Mouse (Mus musculus) splenic B cell, adult 2 months (primary cell): Measurements from ENCODE around the gene Pmpca.

Source experiments
- DNase-seq: peaks from one replicate; pipeline ENCODE4 v3.0.0-alpha.2; 2011; ENCODE audit warnings: low read depth, low spot score
- H3K27me3 ChIP-seq: 2 replicates; pipeline ENCODE4 v1.6.1; 2012; ENCODE audit warnings: mild to moderate bottlenecking, low read length, moderate library complexity, mixed read lengths; ENCODE audit not compliant: control insufficient read depth, poor library complexity, insufficient read depth, severe bottlenecking
- H3K36me3 ChIP-seq: 2 replicates; pipeline ENCODE4 v1.6.1; 2012; ENCODE audit warnings: mild to moderate bottlenecking, low read length, moderate library complexity, mixed read lengths; ENCODE audit not compliant: control insufficient read depth, poor library complexity, insufficient read depth, severe bottlenecking

Gene Pmpca

DNA sequence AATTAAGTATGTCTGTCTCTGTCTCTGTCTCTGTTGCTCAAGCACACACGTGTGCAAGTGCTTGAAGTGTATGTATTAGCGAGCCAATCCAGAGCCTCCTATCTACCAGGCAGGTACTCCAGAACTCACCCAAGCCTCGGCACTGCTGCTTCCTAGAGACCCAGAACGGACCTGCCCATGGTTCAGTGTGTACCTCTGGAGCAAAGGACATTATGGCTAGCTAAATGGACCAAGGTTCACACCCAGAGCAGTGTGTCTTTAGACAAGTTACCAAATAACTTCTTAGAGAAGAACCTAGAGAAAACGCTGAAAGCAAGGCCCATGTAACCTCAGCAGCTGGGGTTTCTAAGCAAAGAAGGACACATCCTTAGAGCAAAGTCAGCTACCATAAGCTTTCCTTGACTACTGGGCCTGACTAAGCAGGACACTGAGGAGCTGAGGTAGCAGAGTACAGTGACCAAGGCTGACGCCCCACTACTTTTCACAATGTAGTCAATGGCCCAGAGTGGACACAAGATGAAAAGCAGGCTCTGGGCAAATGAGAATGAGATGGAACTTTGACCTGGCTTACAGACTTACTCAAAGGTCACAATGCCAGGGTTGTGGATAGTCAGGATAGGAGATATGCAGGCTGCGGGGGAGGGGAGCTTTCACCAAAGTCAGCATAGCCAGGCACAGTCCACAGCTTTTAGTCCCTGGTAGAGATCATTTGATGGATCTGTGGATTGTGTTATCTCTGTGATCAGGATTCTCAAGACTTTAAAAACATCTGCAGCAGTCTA, 45.8 kb downstream of the Pmpca start:
- Histone ChIP-seq H3K27me3 (no peaks in the 10 kb centered on the region), H3K36me3 (peaks cover 8% of the 10 kb centered on the region)
- no peak for DNase-seq

DNA sequence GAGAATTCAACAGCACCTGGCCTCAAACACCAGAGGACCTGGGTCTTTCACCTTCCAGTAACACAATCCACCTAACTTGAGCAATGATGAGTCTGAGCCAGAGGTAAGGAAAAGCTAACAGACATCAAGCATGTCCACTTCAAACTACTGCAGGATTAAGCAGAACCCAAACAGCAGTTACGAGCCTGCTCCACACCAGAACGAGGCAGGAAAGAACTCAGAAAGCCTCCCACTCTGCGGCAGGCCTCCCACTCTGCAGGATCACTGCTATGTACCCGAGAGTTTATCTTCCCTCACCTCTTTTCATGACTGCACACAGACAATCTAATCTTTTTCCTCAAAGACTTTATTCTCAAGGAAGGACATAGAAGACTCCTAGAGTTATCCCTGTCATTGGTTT, 48.1 kb downstream of the Pmpca start:
- Histone ChIP-seq H3K27me3 (no peaks in the 10 kb centered on the region), H3K36me3 (peaks cover 7% of the 10 kb centered on the region)
- DNase-seq = no peak

DNA sequence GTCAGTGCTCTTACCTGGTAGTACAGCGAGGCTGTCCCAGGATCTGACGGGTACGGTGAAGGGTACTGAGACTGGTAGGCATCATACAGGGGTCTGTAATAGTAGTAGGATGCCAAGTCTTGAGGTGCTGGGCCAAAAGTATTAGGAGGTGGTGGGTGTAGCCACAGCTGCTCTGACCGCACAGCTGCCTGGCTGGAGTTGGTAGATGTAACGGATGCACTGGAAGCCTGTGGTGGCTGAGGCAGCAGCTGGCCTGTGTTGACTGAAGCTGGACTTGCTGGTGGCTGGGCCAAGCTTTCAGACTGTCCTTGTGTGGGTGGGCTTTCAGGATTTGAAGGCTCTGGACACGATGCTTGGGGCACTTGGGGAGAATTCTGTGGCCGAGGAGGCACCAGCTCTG, 49.2 kb downstream of the Pmpca start:
- H3K36me3 ChIP-seq = peaks cover 7% of the 10 kb centered on the region
- no peak for DNase-seq
- H3K27me3 ChIP-seq = no peaks in the 10 kb centered on the region

DNA sequence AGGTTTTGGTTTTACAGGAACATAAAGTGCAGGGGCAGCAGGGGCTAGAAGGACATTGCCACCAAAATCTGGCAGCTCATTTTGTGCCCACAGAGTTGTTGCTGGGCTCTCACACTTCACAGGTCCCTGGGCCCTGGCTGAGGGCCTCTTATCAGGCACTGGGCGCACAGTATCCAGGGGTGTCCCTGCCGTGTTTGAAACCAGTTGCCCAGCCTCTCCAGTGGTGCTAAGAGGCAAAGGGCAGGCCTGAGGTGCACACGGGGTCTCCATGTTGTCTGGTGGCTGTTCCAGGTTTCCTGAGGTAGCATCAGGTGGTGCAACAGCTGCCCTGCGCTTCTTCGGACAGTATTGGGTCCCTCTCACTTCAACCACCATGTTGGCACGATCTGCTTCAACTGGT, 50.5 kb downstream of the Pmpca start:
- DNase-seq = no peak

DNA sequence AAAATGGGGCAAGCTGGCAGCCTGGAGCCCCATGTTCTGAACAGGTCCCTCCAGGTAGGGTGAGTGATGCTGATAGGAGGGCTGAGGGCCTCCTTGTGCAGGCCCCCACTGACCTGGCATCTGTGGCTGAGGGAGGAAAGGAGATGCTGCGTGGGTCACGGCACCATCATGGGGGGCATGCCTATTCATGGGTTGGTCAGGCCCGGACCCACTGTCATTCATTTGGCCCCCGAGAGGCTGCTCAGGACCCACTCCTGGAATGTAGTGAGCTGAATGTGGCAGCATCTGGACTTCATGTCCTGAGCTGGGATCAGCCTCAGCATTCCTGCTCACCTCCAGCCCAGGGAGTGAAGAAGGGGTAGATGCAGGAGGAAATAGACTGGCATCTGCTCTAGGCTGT, 52.1 kb downstream of the Pmpca start:
- DNase-seq = no peak
- Histone ChIP-seq H3K36me3 (peaks cover 5% of the 10 kb centered on the region; the same call in 1 of the 2 replicates), H3K27me3 (no peaks in the 10 kb centered on the region)

More for the DNA sequence above, 50.5 kb downstream of the Pmpca start:
- H3K27me3 ChIP-seq = no peaks in the 10 kb centered on the region
- H3K36me3 ChIP-seq = peaks cover 7% of the 10 kb centered on the region

DNA sequence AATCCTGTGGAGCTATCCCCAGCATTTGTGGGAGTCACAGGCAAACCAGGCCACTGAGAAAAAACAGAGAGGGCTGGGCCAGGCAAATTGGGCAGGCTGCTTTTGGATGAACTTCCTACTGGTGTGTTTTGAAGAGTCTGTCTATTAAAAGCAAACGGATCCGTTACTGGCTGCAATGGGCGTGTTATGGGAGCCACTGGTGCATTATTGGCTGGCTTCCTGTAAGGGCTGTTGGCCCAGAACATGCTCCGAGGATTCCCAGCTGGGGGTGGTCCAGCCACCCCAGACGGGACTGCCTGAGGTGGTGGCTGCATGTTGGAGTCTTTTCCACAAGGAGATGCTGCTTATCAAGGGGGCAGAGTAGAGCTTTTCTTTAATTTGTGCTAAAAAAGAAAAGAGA, 52.5 kb downstream of the Pmpca start:
- no peaks in the 10 kb centered on the region for H3K27me3 ChIP-seq
- no peak for DNase-seq

DNA sequence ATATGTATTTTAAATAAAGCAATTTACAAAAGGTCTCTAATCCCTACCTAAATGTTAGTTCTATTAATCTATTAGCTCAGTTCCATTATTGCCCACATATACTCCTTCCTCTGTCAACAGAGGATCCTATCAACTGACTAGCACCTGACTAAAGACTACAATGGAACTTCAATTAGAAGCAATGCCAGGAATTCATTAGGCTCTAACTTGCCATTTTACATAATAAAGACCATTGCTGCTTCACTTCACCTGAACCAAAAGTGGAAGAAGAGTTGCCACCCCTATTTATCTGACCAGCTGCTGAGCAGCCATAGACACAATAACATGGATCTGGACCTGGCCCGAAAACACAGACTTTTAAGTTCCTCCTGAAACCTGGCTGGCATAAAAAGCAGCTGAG, 53.7 kb downstream of the Pmpca start:
- H3K36me3 ChIP-seq = peaks cover 5% of the 10 kb centered on the region; the same call in 1 of the 2 replicates
- no peak for DNase-seq
- no peaks in the 10 kb centered on the region for H3K27me3 ChIP-seq

More for the DNA sequence above, 52.5 kb downstream of the Pmpca start:
- peaks cover 5% of the 10 kb centered on the region; the same call in 1 of the 2 replicates for H3K36me3 ChIP-seq

DNA sequence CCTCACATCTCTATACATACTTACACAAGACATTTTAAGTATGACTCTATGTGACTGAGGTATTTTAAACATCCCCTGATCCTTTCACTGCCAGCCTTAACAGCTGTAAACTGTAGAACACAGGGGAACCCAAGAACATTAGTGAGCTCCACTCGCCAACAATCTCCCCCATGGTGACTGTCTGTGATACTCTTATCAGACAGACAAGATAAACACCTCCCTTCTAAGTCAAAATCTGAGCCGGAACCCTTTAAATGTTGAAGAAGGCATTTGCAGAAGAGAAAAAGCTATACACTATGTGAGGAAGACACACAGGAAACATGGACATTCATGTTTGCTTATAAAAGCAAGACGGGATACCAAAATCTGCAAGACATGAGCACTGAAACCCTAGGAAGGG, 54.7 kb downstream of the Pmpca start:
- no peaks in the 10 kb centered on the region for H3K27me3 ChIP-seq
- H3K36me3 ChIP-seq = peaks cover 3% of the 10 kb centered on the region; the same call in 1 of the 2 replicates
- no peak for DNase-seq

DNA sequence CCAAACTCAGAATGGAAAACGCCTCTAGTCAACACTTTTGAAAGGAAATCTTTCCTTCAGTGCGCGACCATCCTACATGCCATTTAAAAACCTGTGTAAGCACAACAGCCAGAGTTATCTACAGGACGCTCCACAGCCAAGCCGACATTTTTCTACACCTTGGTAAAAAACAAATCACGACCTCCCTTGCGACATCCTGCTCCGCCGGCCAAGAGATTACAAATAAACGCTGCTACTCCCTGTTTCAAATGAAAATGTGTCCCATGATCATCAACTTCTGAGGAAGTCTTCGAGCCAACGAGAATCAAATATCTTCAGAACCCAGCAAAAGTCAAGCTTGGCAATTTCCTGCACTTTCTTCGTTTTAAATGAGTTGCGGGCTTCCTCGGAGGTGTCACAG, 55.2 kb downstream of the Pmpca start:
- Histone ChIP-seq H3K36me3 (peaks cover 3% of the 10 kb centered on the region; the same call in 1 of the 2 replicates), H3K27me3 (no peaks in the 10 kb centered on the region)
- no peak for DNase-seq

DNA sequence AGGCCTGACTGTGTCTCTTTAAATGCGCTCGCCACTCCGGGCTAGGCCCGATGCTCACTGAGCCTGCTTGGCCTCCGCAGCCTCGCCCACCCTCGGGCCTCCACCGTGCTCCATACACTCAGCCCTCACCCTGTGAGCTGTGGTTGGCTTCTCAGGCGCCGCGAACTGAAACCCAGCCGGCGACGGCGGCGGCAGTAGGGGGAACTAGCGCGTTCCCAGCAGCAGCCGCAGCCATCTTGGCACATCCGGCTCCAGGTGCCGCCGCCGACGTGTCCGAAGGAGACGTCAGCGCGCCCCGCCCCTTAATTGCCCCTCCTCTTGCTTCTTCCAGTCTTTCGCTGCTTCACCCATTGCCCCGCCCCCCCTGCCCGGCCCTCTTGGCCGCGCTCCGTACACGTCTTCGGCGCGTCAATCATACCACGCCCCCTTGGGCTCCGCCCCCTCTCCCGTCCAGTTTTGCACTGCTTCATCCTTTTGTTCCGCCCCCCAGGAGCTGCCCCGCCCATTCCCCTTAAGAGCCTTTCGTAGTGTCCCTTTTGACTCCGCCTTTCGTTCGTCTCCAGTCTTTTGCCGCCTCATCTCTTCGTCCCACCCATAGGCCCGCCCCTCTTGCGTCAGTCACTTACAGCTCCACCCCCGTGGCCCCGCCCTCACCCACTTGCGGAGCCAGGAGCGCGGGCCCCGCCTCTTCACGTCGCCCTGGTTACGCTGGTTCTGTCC, 56.0 kb downstream of the Pmpca start, which contains the start of gene Sec16a:
TSS of gene Sec16a (minus strand) at position 271 of the 720 bp plus-strand sequence.
- Histone ChIP-seq H3K27me3 (no peaks in the 10 kb centered on the region), H3K36me3 (no peaks in the 10 kb centered on the region; the same call in 1 of the 2 replicates)
- DNase-seq = peak; percentile 100

DNA sequence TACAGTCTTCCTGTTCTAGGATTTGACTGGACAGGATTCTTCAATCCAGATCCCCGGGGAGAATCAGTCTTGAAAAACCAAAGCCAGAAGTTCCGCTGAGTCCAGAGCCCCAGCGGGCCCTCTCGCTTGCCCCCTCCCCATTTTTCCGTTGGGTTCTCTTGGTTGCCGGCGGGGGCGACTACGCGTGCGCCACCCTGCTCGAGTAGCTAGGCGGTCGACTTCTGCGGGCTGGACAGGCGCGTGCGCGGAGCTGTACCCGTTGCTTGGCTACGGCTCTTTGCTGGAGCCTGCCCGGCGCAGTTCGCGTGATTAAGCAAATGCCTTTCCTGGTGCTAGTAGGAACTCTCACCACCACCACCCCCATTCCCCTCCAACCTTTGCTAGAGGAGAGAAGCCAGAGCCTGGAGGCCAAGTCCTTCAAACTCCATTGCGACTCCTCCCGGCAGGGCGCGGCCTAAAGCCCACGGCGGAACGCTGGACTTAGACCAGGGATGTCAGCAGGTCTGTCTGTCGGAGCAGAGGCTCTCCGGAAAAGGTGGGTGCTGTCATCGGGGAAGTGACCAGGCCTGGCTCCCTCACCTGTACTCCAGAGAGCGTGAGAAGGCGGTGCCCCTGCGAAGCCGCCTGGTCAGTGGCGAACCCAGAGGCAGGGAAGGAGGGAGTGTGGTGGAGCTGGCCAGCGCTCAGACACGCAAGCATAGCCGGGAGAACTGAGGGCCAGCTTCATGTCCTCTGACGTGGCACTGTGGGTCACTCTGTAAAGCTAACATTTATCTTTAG, 56.7 kb downstream of the Pmpca start:
- DNase-seq = peak; percentile 94
- H3K27me3 ChIP-seq = no peaks in the 10 kb centered on the region
- H3K36me3 ChIP-seq = no peaks in the 10 kb centered on the region; the same call in 1 of the 2 replicates

DNA sequence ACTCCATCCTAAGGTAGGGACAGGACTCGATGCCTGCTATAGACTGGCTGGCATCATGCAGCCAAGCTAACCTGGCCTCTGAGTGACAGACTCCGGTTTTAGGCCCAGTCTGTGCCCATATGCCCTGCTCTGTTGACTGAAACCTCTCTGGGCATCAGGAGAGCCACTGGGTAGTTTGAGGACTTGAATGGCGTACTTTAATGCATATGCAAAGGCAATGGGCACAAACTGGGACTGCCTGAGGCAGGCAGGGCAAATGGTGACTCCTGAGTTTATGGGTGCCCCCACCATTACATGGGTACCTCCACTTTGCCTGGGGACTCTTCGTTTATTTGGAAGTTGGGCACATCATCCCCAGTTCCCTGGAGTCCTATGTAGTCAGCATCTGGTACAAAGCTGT, 57.5 kb downstream of the Pmpca start:
- Histone ChIP-seq H3K27me3 (no peaks in the 10 kb centered on the region), H3K36me3 (no peaks in the 10 kb centered on the region)
- DNase-seq = no peak
